Mouse (Mus musculus) embryo, embryonic 11.5 days (tissue): ENCODE measurements at regions not wholly inside any gene's neighbourhood (a gene's known extent, or its start where the extent isn't known, plus 50 kb on each side); places are given as distances from the start of the nearest gene placed in this dataset.

Experiments used
- DNase-seq: peaks from one replicate; pipeline ENCODE4 v3.0.0-alpha.2; 2012; ENCODE audit warnings: low read depth, low spot score

DNA sequence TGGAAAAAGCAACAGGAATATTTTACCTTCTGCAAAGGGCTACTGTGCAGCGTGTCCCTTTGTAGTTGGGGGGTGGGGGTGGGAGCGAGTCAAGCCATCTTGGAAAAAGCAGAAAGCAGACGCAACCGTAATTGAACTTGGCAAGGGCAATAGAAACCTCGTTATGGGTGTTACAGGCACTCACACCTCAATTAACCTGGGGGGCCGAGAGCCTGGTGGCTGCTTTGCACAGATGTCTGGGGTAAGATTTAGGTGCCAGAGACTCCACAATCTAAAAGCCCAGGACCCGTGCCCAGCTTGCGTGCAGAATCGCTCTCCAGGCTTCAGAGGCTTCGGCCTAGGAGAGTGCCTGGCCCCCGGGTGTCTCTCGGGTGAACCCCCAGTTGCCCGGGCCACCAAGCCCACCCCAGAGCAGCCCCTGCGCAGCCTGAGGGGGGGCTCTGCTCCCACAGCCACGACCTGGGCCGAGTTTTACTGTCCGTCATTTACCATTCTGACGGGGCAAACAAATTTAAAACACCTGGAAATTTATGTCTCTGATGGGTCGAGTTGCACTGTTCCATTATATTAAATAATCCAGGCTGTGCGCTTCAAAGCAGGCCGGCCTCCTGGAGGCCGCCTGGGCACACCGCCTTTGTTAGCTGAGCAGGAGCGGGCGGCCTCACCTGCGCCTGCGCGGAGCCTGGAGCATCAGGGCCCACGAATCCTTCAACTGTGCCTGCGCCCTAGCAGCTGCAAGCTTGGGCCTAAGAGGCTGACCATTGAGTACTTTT, 212.4 kb downstream of the Srbd1 start:
- no peak for DNase-seq

DNA sequence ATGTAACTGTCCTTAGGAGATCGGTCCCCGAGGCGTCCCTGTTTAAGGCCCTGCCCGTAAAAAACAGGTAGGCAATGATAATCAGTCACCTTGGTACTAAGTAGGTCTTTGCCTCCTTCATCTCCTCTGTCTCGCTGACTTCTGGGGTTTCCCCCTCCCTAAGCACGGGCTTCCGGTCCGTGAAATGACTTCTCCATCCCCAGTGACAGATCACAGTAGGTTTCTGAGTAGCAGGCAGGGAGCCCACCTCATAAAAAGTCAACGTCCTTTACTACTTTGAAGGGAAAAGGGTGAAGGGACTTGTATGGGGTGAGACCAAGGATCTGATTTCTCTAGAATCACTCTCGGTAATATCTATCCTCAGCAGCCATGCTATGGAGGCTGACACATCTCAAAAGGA, 213.0 kb downstream of the Srbd1 start:
- DNase-seq = no peak

- no peak for DNase-seq
Measured at GRCm38 (mm10) chr17:85930789-85931188, 214.2 kb downstream of the Srbd1 start.

DNA sequence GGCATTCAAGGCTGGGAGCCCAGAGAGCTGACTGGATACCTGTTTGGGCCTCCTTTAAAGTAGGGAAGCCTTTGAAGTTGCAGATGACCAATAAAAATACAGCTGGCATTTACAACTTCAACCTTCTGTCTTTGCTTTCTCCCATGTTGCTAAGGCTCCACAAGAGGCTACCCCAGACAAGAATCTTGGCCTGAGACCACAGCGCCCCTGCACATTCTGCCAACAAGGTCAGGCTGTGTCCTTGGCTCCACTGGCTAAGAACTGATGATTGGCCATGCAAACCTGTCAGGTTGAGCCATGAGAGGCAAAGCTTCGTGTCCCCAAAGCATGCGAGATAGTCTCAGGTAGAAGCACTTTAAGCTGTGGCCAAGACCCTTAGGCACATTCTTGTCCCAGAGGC, 214.6 kb downstream of the Srbd1 start:
- DNase-seq = no peak

DNA sequence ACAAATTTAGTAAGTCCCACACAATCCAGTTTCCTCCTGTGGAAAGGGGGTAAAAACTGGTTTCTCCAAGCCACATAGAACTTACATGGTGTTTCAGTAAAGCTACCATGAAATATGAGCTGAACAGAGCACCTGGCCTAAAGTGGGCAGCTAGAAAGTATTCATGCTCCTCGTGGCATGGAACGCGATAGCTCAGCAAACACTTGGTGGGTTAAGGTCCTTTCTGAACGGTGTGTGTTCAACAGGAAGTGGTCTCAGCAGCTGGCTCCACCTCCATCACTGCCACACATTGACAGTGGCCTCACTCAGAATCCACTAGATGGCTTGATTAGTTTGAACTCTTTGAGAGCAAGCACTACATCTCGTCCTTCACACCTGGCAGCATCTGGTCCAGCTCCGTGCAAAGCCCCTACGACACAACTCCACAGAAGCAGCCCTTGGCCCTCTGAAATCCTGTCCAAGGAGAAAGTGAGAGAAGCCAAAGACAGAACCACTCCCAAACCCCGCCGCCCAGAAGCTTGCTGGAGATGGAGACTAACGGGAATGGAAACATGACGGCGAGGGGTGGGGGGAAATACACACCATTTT, 215.2 kb downstream of the Srbd1 start:
- no peak for DNase-seq

DNA sequence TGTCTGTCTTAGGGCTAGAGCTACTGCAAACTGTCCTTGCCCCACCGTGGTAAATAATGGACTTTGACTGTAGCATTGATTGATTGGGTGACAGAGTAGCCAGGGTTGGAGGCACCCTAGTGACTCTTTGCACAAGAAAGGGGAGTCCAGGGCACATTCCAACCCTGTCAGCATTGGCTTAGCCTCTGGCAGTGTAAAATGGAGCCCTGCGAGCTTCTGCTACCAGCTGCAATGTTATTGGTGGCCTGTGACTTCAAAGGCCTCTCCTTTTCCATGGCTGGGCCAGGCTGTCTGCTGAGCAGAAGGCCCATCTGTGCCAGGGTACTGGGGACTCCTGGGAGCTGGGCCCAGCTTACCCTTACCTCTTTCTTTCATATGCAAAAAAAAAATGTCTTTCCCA, 216.4 kb downstream of the Srbd1 start:
- DNase-seq = no peak

- no peak for DNase-seq
Measured at GRCm38 (mm10) chr17:85927261-85927660, 217.7 kb downstream of the Srbd1 start.

DNA sequence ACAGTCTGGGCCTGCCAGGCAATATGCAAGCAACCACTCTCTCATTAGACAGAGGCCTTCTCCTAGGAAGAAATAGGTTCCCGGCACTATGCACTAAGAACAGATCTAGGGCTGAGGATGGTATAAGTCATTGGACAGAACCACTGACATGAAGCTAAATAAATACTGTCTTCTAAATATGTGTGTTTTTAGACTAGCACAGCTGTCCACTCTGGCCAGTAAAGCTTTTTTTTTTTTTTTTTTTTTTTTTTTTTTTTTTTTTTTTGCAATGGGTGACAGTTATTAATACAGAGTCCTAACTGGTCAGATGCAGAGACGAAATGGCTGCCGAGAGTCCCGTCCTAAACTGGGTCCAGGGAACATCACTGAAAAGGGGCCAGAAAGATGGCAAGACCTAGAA, 218.9 kb downstream of the Srbd1 start:
- no peak for DNase-seq

- no peak for DNase-seq
Measured at GRCm38 (mm10) chr17:85921219-85921673, 223.7 kb downstream of the Srbd1 start.

GRCm38 (mm10) chr17:85919868-85920267, 225.1 kb downstream of the Srbd1 start:
- no peak for DNase-seq

- DNase-seq = no peak
Measured at GRCm38 (mm10) chr17:85915870-85916269, 227.8 kb upstream of the Six2 start.

DNA sequence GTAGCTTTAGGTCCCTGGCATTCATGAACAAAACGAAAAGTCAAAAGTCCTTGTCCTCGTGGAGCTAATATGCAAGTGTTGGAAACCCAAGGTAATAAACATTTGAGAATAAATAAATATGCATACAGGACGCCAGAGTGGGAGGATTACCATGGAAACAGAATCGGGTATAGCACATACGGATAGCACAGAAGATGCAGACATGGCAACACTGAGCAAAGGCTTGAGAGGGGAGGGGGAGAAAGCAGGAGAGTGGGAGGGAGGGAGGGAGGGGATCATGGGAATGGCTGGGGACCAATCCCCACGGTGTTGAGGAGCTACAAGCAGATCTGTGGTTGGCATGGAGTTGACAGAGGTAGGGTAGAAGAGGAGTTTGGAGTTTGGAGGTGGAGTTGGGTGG, 226.0 kb upstream of the Six2 start:
- no peak for DNase-seq

- no peak for DNase-seq
Measured at GRCm38 (mm10) chr17:85908709-85909108, 220.6 kb upstream of the Six2 start.

DNA sequence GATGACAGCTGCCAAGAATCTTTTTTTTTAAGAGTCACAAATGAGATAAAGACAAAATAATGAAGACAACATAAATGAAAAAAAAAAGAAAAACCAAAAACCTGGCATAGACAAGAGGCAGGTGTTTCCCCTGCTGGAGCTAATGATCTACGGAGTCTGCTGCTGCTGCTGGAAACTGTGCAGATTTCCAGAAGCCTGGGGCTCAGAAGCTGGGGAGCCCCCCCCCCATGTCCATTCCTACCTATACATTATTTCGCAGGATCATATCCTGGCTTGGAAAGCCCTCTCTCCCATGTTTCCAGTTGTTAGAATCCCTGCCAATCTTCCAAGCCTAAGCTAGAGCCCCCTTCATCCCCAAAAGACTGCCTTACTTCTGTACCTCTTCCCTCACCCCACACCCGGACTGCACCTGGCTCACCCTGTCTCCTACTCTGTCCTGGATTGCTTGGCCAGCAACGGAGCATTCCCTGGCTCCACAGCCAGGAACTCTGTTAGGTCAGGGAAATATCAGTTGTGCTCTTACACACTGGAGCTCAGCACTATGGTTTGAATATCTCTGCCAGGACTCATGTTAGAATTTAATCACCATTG, 218.6 kb upstream of the Six2 start:
- no peak for DNase-seq

DNA sequence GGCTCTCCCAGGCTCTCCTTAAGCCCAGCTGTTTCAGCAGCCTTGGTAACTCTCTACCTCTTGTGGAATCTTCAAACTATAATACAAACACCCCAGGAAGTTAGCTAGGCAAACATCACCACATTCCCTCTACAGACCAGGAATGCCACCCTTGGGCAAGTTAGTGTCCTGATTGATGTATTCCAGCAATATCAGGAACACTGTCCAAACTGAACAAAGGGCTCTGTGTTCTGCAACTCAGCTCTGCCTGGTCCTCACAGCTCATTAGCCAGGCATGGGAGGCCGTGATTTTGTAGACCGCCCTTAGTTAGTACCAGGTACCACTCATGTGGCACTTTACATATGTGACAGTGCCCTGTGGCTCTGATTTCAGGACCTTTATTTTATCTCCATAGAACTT, 214.5 kb upstream of the Six2 start:
- no peak for DNase-seq

DNA sequence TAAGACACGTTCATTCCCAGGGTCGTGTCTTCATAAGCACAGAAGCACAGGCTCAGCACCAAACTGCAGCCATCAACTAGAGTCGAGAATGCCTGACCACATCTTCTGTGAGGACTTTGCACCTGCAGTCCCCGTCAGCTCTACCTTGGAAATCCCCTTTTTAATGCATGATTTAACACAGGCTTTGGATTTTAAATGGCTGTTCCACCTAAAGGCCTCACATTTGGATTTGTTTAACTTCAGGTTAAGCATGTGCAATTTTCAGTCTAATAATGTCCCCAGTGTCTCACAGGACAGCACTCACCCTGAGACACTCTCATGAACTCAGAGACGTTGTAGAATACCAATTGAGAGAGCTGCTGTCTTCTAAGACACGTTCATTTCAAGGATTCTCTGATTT, 211.0 kb upstream of the Six2 start:
- no peak for DNase-seq

GRCm38 (mm10) chr17:85895978-85896377, 207.9 kb upstream of the Six2 start:
- no peak for DNase-seq

GRCm38 (mm10) chr17:85891243-85891642, 203.2 kb upstream of the Six2 start:
- DNase-seq = no peak

- DNase-seq = no peak
Measured at GRCm38 (mm10) chr17:85889746-85890532, 201.9 kb upstream of the Six2 start.

DNA sequence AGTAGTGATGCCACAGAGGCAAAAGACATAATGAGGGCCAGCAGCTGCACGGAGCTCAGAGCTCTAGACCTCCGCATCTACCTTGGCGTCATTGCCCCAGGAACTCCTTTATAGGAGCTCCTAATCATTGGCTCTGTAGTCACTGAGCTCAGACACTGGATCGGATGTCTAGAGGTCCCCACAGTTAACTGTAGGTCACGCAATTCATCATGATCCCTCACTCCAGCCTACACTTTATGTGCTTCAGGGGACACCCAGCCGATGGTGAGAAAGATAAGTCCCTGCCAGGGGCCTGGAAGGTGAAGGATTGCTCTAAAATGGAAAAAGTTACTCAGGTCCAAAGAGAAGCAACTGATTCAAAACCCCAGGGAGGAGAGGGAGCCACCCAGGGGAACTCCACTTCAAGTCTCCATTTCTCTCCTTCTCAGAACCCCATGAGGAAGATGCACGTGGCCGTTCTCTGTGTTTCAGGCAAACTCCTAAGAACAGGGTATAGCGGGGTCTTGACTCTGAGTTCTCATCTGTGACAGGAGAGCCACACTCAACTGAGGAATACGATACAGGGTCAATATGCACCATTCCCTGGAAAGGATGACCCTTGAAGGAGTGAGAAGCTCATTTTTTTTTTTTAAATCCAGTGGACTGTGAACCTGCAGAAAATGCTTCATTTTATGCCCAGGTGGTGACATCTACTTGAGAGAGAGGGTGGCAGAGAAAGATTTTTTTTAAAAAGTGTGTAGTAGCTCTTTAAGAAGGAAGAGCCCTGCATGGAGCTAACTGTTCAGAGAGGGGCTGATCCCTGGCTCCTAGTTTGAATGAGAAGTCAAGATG, 200.7 kb upstream of the Six2 start:
- no peak for DNase-seq

DNA sequence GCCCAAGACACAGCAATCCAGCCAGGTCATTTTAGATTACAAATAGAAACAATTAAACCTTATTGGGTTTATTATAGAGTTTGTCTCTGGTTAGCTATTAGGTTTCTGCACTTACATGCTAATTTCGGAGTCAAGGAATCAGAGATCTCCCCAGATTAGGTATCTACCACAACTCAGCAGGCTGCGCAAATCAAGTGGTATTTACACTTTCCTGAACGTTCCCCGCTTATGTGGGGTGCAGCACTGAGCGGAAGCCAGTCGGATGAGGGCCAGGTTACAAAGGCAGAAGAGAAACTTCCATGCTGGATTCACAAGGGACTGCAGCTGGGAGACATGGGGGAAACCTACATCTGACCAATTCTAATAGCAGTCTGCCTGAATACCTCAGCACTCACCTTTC, 198.6 kb upstream of the Six2 start:
- DNase-seq = no peak
